Mouse (Mus musculus): ENCODE results near the gene Lrrc29.

Lrrc29 gene

GRCm38 (mm10) chr8:105343791-105344574 lies 17.9 kb upstream of the Lrrc29 start:
- DNase-seq, result no peak

GRCm38 (mm10) chr8:105342768-105343167 lies 16.7 kb upstream of the Lrrc29 start:
- no peak for DNase-seq

GRCm38 (mm10) chr8:105341399-105341798 lies 15.3 kb upstream of the Lrrc29 start:
- DNase-seq, result no peak

GRCm38 (mm10) chr8:105339886-105340635 lies 14.0 kb upstream of the Lrrc29 start:
- no peak for DNase-seq

- no peak for DNase-seq
Observed at GRCm38 (mm10) chr8:105338992-105339391, 12.9 kb upstream of the Lrrc29 start.

- no peak for DNase-seq
Observed at GRCm38 (mm10) chr8:105336373-105337130, 10.5 kb upstream of the Lrrc29 start.

- DNase-seq, result no peak
Observed at GRCm38 (mm10) chr8:105332523-105332922, 6.4 kb upstream of the Lrrc29 start.

GRCm38 (mm10) chr8:105331931-105332330 lies 5.9 kb upstream of the Lrrc29 start:
- no peak for DNase-seq

- no peak for DNase-seq
Observed at GRCm38 (mm10) chr8:105331469-105331868, 5.4 kb upstream of the Lrrc29 start.

- DNase-seq, result no peak
Observed at GRCm38 (mm10) chr8:105330325-105330724, 4.2 kb upstream of the Lrrc29 start.

GRCm38 (mm10) chr8:105326968-105327367 lies 890 bp upstream of the Lrrc29 start:
- no peak for DNase-seq

- no peak for DNase-seq
Observed at GRCm38 (mm10) chr8:105325641-105326093, 411 bp downstream of the Lrrc29 start.

GRCm38 (mm10) chr8:105323183-105323582 lies 2.9 kb downstream of the Lrrc29 start:
- DNase-seq, result no peak

GRCm38 (mm10) chr8:105318662-105319190 lies 7.4 kb downstream of the Lrrc29 start:
- DNase-seq, result no peak

- no peak for DNase-seq
Observed at GRCm38 (mm10) chr8:105317941-105318340, 8.1 kb downstream of the Lrrc29 start.

GRCm38 (mm10) chr8:105315073-105315769 lies 10.9 kb downstream of the Lrrc29 start:
- DNase-seq, result no peak

GRCm38 (mm10) chr8:105313622-105314402 lies 12.3 kb downstream of the Lrrc29 start:
- DNase-seq, result no peak

- no peak for DNase-seq
Observed at GRCm38 (mm10) chr8:105312891-105313481, 13.1 kb downstream of the Lrrc29 start.

GRCm38 (mm10) chr8:105311718-105312117 lies 14.4 kb downstream of the Lrrc29 start:
- no peak for DNase-seq

GRCm38 (mm10) chr8:105310118-105310517 lies 16.0 kb downstream of the Lrrc29 start:
- DNase-seq, result no peak
